Mouse (Mus musculus): Measurements from ENCODE around the gene Bola2. TPM values are rescaled to one million over a fixed set of nuclear protein-coding genes. Genes with fewer than 3 reads are reported as not detected.

Bola2 gene
- 73.1 and 88.6 TPM in 2 replicates for total RNA-seq (2017)

DNA sequence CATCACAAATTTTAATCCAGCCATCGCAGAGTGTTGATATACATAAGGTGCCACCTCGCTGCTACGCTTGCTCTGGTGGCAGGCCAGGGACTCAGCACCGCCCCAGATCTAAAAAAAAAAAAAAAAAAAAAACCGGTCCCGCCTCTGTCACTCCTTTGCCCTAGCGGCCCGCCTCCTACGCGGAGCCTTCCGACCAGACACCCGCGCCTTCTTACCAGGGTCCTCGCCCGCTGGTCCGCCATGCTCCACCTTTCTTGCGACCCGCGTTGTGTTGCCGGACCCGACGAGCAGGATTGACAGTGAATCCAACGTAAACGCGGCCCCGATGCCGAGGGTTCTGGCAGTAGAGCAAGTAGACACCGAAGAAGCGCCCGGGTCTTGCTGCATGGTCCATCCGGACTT, at the start of gene Bola2:
Gene Bola2, plus strand, starts transcription at position 192 of the 402 bp plus-strand sequence.
- peak; percentile 64 to 84 for ATAC-seq (replicated peaks in 1 of 2; ENCODE audit: insufficient read depth in 1 of 2, low FRiP score in 2 of 2, low TSS enrichment in 1 of 2, low read depth in 1 of 2, poor library complexity in 2 of 2, severe bottlenecking in 2 of 2)

DNA sequence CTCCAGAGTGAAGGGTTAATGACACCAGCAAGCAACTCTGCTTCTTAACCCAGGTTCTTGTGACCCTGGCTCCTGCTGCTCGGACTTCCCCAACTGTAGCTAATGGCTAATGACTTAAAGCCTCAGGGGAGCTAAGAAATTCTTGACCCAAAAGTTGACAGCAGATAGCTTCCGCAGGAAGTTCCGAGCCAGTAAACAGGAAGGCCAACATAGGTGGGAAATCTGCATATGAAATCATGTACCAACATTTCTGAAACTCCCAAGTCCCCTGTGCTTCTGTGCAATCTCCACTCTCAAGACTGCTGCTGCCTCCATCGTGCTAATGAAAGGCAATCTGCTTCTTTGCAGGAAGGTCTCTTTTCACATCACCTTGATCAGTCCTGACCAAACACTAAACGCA, 49.5 kb upstream of the Bola2 start:
- no peak for ATAC-seq (replicated peaks in 1 of 2; ENCODE audit: insufficient read depth in 1 of 2, low FRiP score in 2 of 2, low TSS enrichment in 1 of 2, low read depth in 1 of 2, poor library complexity in 2 of 2, severe bottlenecking in 2 of 2)

DNA sequence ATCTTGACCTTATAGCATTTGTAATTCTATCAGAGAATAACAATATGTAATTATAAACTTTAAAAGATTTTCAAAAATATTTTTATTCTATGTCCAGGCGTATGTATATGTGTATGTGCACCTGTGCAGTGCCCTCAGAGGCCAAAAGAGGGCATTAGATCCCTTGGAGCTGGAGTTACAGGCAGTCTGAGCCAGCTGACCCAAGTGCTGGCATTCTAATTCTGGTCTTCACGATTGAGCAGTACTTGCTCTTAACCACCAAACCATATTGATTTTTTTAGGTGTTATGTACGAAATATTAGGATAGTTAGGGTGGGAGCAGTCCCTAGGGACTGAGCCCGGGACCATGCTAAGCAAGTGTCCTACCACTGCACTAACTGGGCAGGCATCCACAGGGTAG, 46.7 kb upstream of the Bola2 start:
- no peak for ATAC-seq (replicated peaks in 1 of 2; ENCODE audit: insufficient read depth in 1 of 2, low FRiP score in 2 of 2, low TSS enrichment in 1 of 2, low read depth in 1 of 2, poor library complexity in 2 of 2, severe bottlenecking in 2 of 2)

DNA sequence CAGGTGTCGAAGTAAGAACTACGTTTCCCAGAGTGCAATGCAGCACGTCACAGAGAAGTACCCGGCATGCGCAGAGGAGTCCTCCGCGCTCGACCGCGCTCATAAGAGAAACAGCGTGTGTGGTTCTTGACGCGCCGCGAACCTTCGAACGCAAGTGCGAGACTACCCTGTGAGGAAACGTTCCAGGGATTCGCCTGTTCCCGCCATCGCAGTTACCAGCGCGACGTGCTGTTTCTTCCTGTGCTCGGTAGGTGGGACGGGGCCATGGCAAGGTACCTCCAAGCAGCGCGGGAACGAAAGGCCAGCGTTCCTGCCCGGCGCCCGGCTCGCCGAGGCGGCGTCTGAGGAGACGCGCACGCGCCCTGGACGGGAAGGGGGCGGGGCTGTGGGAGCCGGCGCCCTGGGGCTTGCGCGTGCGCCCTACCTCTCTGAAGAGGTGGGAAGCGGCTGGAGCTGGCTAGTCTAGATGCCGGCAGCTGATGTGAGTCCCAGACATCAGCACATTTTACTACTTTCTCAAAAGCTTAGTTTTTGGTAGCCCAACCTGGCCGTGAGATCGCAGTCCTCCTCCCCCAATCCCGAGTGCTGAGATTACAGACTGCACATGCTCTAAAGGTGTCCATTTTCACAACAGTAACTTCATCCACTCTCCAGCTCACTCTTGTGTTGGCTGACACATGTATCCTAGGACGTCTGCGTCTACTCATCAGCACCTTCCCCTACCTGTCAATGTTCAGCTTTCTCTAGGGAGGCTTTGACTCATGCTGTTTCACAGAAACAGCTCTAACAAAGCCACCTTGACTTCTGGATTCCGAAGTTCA, 45.8 kb upstream of the Bola2 start, which contains the start of gene Sgf29:
Gene Sgf29, plus strand, starts transcription at position 79 of the 821 bp plus-strand sequence.
- ATAC-seq (replicated peaks in 1 of 2; ENCODE audit: insufficient read depth in 1 of 2, low FRiP score in 2 of 2, low TSS enrichment in 1 of 2, low read depth in 1 of 2, poor library complexity in 2 of 2, severe bottlenecking in 2 of 2) = peak; percentile 89 to 94

DNA sequence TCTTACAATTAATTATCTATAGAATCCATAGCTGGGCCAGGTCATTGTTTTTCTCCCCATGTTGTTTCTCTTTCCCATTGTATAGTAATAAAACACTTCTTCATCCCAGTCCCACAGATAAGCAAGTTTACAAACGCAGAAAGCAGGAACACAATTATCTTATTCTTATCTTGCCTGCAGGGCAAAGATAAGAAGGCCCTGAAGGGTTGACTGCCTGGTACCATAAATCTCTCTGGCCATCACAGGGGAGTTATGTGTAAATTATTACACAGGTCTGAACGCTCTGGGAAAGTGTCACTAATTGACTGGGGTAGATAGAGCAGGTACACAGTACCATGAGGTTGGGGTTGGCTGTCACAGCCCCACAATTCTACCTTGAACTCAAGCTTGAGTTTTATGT, 44.3 kb upstream of the Bola2 start:
- ATAC-seq (replicated peaks in 1 of 2; ENCODE audit: insufficient read depth in 1 of 2, low FRiP score in 2 of 2, low TSS enrichment in 1 of 2, low read depth in 1 of 2, poor library complexity in 2 of 2, severe bottlenecking in 2 of 2) = no peak

DNA sequence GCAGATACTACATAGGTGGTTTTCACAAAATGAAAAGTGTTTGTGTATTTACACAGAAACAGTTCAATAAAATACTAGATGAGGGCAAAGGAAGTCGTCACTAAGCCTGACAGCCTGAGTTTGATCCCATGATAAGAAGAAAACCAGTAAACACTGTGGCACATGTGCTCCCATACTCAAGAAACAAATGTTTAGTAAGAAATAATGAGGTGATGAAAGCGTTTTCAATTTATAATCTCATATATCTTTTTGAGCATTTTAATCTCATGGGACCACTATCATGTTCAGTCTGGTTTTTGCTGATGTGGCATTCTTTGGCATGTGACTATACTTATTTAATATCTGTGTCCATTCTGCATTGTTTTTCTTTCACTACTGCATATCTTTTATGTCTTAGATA, 41.2 kb upstream of the Bola2 start:
- ATAC-seq (replicated peaks in 1 of 2; ENCODE audit: insufficient read depth in 1 of 2, low FRiP score in 2 of 2, low TSS enrichment in 1 of 2, low read depth in 1 of 2, poor library complexity in 2 of 2, severe bottlenecking in 2 of 2) = no peak

DNA sequence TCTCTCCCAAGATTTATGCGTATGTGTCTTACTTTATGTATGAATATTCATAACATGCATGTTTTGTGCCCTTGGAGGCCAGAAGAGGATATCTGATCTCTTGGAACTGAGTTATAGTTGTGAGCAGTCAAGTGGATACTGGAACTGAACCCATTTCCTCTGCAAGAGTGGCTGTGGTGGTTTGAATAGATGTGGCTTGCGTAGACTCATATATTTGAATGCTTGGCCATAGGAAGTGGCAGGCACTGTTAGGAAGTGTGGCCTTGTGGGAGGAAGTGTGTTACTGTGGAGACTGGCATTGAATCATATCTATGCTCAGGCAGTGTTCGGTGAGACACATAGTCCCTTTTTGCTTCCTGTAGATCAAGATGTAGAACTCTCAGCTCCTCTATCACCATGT, 39.5 kb upstream of the Bola2 start:
- ATAC-seq (replicated peaks in 1 of 2; ENCODE audit: insufficient read depth in 1 of 2, low FRiP score in 2 of 2, low TSS enrichment in 1 of 2, low read depth in 1 of 2, poor library complexity in 2 of 2, severe bottlenecking in 2 of 2) = peak; percentile 95 to 97

DNA sequence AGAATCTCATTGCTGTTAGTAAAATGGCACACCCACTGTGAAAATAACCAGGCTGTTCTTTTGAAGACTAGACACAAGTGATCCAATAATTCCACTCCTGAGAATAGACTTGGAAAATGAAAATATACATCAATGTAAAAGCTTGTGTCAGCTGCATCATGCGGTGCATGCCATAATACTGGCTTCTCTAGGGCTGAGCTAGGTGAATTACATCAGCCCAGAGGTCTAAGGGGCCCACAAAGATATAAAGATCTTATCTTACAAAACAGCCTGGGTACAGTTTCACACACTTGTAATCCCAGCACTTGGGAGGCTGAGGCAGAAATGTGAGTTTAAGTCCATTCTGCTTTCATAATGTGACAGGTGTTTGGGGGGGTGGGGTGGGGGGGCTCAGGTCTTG, 37.7 kb upstream of the Bola2 start:
- ATAC-seq (replicated peaks in 1 of 2; ENCODE audit: insufficient read depth in 1 of 2, low FRiP score in 2 of 2, low TSS enrichment in 1 of 2, low read depth in 1 of 2, poor library complexity in 2 of 2, severe bottlenecking in 2 of 2) = no peak

DNA sequence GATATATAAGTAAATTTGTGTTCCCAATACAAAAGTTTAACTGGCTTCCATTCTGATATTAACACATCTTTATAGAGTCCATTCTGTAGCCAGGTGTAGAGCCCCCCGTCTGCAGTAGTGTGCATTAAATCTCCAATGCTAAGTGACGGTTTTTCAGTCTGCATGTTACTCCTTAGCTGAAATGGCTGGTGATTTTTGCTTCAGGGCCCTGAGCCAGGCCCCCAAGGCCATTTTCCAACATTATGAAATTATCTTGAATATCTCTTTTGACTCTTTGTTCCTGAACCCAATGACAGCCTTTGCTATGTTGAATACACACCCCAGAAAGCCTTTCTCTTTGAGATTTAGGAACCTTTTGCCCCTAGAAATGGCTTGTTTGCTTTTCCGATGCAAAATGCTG, 35.4 kb upstream of the Bola2 start:
- ATAC-seq (replicated peaks in 1 of 2; ENCODE audit: insufficient read depth in 1 of 2, low FRiP score in 2 of 2, low TSS enrichment in 1 of 2, low read depth in 1 of 2, poor library complexity in 2 of 2, severe bottlenecking in 2 of 2) = no peak

DNA sequence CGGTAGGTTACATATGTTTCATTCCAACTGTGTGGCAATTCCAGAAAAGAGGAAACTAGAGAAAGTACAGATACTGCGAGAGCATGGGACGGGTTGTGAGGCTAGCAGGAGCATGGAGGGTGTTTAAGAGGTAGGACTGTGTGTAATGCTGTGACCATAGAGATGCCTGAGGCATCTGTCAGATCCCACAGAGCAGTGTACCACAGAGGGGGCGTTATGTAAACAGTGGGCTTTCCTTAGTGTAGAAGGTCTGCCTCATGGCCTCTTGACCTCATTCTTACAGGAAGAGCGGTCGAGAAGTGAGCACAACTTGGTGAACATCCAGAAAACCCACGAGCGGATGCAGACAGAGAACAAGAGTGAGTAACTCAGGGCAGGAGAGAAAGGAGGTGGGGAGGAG, 31.6 kb upstream of the Bola2 start:
- peak; percentile 53 to 81 for ATAC-seq (replicated peaks in 1 of 2; ENCODE audit: insufficient read depth in 1 of 2, low FRiP score in 2 of 2, low TSS enrichment in 1 of 2, low read depth in 1 of 2, poor library complexity in 2 of 2, severe bottlenecking in 2 of 2)

DNA sequence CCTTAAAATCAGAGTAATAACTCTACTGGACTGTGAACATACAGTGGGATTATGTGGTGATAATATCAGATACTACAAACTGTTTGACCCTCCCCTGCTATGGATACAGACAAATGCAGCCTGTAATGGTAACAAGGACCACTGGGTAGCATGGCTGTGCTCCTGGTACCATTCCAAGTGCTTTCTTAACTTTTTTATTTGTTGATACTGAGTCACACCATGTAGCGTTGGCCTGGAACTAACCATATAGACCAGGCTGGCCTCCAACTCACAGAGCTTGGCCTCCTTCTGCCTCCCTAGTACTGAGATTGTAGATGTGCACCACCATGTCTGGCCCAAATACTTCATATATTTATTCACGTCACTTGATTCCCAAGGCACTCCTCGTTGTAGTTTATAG, 29.9 kb upstream of the Bola2 start:
- no peak for ATAC-seq (replicated peaks in 1 of 2; ENCODE audit: insufficient read depth in 1 of 2, low FRiP score in 2 of 2, low TSS enrichment in 1 of 2, low read depth in 1 of 2, poor library complexity in 2 of 2, severe bottlenecking in 2 of 2)

DNA sequence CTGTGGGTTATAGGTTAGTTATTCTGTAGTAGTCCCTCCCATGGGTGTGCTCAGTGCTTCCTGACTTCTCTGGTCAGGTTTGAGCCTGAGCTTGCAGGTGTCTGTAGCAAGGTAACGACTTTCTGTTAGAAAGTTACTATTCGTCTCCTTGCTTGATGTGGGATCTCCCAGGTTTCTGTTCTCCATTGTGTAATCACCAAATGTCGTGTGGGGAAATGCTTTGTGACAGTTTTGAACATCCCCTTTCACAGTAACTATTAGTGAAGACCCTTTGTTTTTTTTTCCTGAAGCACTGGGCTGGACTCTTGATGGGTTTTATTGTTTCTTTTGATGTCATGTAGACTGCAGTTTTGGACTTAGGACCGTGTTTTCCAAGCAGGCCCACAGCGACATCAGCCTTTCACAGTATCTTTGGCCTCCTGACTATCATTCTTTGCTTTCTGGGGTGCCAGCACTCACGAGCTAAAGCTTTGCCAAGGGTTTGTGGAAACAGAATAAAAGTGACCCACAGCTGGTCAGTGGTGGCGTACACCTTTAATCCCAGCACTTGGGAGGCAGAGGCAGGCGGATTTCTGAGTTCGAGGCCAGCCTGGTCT, 27.6 kb upstream of the Bola2 start:
- ATAC-seq (replicated peaks in 1 of 2; ENCODE audit: insufficient read depth in 1 of 2, low FRiP score in 2 of 2, low TSS enrichment in 1 of 2, low read depth in 1 of 2, poor library complexity in 2 of 2, severe bottlenecking in 2 of 2) = no peak

DNA sequence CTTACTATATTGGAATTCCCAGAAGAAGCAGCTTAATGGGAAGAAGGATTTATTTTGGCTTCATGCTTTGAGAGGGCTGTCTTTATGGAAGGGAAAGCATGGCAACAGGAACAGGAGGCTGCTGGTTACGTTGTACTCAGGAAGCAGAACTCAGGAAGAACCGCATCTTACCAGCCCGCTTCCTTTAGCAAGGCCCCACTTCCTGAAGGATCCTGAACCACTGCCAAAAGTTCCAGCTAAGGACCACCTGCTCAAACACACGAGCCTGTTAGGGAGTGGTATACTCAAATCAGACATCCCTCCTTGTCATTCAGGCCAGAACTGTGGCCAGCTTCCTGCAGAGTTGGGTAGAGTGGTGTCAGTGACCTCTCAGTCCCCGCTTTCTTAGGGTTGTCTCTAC, 26.7 kb upstream of the Bola2 start:
- 0 out of 4 replicates have a peak, but pooled peaks of 1 of the 2 experiments have one; percentile 9 for ATAC-seq (replicated peaks in 1 of 2; ENCODE audit: insufficient read depth in 1 of 2, low FRiP score in 2 of 2, low TSS enrichment in 1 of 2, low read depth in 1 of 2, poor library complexity in 2 of 2, severe bottlenecking in 2 of 2)

DNA sequence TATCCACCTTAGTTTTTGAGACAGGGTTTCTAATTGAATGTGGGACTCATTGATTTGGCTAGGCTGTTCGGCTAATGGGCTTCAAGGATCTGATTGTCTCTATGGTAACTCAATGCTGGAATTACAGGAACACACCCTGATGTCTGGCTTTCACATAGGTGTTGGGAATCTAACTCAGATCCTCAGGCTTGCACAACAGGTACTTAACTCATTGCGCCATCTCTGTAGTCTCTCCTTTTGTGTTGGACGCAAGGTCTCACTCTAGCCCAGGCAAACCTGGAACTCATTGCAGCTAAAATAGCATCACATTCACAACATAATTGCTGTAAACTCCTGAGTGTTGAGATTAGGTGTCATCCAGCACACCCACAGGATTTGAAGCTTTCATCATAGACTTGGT, 25.0 kb upstream of the Bola2 start:
- ATAC-seq (replicated peaks in 1 of 2; ENCODE audit: insufficient read depth in 1 of 2, low FRiP score in 2 of 2, low TSS enrichment in 1 of 2, low read depth in 1 of 2, poor library complexity in 2 of 2, severe bottlenecking in 2 of 2) = no peak

DNA sequence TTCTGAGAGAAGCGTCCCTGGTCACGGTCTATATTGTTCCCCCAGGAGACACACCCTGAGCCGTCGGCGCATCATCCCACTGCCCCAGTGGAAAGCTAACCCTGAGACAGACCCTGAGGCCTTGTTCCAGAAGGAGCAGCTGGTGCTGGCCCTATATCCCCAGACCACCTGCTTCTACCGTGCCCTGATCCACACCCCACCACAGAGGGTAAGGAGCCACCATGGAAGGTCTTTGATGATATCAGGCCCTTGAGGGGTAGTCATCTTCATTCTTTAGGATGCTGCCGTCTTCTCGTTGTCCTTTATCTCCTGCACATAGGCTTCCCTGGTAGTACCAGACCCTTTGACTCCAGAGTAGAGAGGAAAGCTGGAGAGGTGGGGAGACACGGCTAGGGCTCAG, 23.1 kb upstream of the Bola2 start:
- no peak for ATAC-seq (replicated peaks in 1 of 2; ENCODE audit: insufficient read depth in 1 of 2, low FRiP score in 2 of 2, low TSS enrichment in 1 of 2, low read depth in 1 of 2, poor library complexity in 2 of 2, severe bottlenecking in 2 of 2)

DNA sequence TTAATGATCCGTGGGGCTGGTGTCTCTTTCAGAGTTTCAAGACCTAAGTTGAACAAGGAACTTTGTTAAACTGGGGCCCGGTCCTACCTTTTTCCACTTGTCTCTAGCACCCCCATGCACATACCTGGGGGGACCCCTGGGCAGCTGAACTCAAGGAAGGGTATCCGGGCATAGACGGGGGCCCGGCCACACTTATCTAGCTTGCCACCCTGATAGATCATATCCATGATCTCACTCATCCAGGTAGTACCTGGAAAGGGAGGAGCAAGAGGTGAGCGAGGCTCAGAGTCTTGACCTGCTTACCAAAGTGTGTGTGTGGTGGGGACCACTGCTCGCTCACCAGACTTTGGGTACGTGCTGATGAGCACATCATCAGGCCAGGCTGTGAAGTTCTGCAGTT, 20.1 kb upstream of the Bola2 start:
- no peak for ATAC-seq (replicated peaks in 1 of 2; ENCODE audit: insufficient read depth in 1 of 2, low FRiP score in 2 of 2, low TSS enrichment in 1 of 2, low read depth in 1 of 2, poor library complexity in 2 of 2, severe bottlenecking in 2 of 2)

DNA sequence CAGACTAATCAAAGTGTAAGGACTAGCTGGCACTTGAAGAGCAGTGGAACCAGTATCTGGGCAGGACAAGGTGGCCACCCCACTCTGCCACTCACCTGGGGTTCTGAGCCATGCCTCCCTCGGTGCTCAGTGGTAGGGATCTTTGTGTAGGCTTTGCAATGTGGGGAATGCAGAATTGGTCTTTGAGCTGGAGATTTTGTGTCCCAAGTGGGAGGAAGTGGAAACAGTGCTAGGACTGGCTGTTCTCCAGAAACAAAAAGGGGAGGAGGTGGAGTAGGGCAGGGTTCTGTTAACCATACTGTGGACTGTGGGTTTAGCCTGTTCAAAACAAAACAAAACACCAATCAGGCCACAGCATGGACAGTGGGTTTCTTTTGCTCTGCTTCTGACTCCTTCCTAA, 19.0 kb upstream of the Bola2 start, which contains the start of gene Sult1a1:
Gene Sult1a1, minus strand, starts transcription at position 226 of the 400 bp plus-strand sequence.
- ATAC-seq (replicated peaks in 1 of 2; ENCODE audit: insufficient read depth in 1 of 2, low FRiP score in 2 of 2, low TSS enrichment in 1 of 2, low read depth in 1 of 2, poor library complexity in 2 of 2, severe bottlenecking in 2 of 2) = peak; percentile 31 to 32; a peak in 2 of 4 replicates

DNA sequence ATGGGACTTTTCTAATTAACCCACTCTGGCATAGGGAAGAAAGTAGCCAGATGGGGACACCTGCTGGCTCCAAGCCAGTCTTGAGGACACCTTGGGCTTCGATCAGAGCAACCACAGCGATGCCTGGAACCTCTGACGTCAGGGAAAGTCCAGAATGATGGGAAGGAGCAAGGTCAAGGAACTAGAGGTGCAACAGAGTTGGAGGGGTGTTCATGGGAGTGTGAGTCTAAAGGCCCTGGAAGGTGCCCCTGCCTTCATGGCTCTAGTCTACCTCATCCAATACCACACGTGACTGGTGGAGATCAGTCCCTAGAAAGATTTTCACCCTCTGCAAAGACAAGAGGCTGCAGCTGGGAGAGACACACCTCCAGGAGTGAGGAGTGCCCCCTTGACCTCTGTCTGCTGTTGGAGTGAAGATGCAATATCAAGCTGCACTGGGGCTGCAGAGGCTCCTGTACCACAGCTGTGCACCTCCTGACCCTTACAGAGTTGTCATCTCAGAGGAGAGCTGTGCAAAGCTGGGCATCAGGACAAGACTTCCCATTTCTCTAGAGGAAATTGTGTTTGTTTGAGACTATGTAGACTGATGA, 18.5 kb upstream of the Bola2 start:
- no peak for ATAC-seq (replicated peaks in 1 of 2; ENCODE audit: insufficient read depth in 1 of 2, low FRiP score in 2 of 2, low TSS enrichment in 1 of 2, low read depth in 1 of 2, poor library complexity in 2 of 2, severe bottlenecking in 2 of 2)

All from hematopoietic stem cell, adult 5-6 weeks (primary cell).